Mouse (Mus musculus): Measurements from ENCODE around the gene Eepd1.

DNA sequence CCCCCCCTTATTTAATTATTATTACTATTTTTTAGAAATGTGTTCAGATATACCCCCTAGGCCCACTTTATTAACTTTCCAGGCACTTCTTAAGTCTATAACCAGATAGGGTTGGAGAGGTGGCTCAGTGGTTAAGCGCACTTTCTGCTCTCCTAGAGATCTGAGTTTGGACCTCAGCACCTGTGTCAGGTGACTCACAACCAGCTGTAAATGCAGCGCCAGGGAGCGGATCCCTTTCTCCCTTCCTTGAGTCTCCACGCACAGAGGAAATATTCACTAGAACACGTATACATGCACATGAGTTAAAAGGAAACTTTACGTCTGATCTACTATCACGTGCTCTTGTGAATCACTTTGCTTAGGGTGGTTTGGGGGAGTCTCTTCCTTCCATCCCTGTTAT is 88.7 kb downstream of the Eepd1 start:
- no peak for TF ChIP-seq CTCF (IDR thresholded peaks at IDR 0.05 in 2 of 3, conservative IDR thresholded peaks at IDR 0.05 in 1 of 3; ENCODE audit: control insufficient read depth in 1 of 3, insufficient read depth in 1 of 3, low read depth in 2 of 3, low read length in 3 of 3, poor library complexity in 1 of 3, severe bottlenecking in 1 of 3)
- no peak for TF ChIP-seq ZKSCAN1 (IDR thresholded peaks at IDR 0.05; ENCODE audit: low read depth, low read length)
- TF ChIP-seq ZMIZ1 (IDR thresholded peaks at IDR 0.05; ENCODE audit: low read depth, low read length): no peak
- TF ChIP-seq SMC3 (IDR thresholded peaks at IDR 0.05; ENCODE audit: low read depth, low read length): no peak
